Mouse (Mus musculus) layer of hippocampus, postnatal 14 days (tissue): ENCODE measurements around the gene Laptm5. TPM values are rescaled to one million over a fixed set of nuclear protein-coding genes. Genes with fewer than 3 reads are reported as not detected.

Experiments used
- DNase-seq, 2 experiments: peaks; one replicate each; pipeline ENCODE4 v3.0.0; 2021 to 2022; ENCODE audit warnings: low spot score in 2 of 2, mixed read lengths in 1 of 2
- total RNA-seq, 2 experiments: library from RNA; stranded (reverse); gene quantifications; 2 replicates each; pipeline ENCODE4 v1.2.3; 2021

The Laptm5 gene
- total RNA-seq, 2 experiments from 2014 or later = 33.2 to 37.8 TPM

GRCm38 (mm10) chr4:130896372-130896771 is 16.6 kb upstream of the Laptm5 start:
- peak; percentile 45 to 63 for DNase-seq

GRCm38 (mm10) chr4:130899383-130899781 is 13.5 kb upstream of the Laptm5 start:
- no peak for DNase-seq

DNA sequence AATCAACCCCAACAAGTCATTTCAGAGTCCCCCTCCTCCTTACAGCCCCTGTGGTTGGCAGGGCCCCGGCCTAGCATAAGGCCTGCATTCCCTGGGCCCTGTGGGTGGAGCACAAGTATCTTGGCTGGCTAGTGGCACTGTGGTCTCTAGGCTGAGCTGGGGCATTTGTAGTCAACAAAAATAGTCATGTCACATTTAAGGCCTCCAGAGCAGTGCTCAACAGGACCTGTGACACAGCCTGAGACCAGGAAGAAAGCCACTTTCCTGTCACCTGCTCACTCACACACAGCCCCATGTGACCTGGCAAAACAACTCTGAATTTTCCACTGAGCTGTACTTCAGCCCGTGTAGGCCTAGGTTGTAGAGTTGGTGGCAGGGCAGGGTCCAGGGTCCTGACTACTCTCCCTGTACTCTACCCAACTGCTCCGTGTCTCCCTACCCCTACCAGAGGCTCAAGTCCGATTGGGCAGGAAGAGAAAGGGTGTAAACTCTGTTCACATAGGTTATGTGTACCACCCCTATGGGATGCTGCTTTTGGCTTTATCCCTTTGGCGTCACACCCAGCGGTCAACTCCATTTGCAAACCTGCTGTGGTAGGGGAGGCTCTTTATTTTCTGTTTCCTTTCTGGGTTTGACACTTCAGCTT is 13.0 kb upstream of the Laptm5 start:
- no peak for DNase-seq

GRCm38 (mm10) chr4:130900746-130901145 is 12.2 kb upstream of the Laptm5 start:
- no peak for DNase-seq

GRCm38 (mm10) chr4:130902289-130902781 is 10.6 kb upstream of the Laptm5 start:
- no peak for DNase-seq

DNA sequence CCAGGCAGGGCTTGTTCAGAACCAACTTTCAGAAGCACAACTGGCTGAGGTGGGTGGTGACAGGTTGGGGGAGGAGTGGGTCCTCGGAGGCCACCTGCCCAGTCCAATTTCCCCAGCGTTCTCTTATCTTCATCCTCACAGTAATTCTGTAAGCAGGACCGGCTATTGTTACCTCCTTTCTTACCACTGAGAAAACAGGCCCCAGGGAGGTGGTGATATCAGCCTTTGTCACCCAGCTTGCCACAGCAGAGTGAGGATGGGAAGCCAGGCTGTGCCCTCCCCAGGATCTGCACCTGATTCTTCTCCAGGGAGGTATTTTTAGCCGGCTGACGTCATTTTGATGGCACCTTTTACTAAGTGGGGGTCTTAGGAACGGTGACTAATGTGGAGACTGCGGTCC is 7.9 kb upstream of the Laptm5 start:
- no peak for DNase-seq

DNA sequence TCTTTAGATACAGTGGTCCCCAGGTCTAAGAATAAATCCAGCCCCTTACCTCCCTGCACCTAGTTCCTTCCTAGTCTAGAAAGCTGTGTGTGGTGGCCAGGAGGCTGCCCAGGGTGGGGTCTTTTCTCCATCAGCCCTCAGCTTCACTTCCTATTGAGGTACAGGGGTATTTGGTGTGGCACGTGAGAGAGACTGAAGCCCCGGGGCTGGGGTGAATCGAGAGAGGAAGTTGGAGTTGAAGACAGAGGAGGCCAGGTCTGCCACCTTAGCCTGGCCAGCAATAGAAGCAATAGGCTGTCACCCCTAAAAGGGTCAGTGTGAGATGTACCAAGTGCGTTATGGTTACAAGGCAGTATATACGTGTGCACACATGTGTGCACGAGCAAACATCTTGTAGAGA is 7.0 kb upstream of the Laptm5 start:
- no peak for DNase-seq

- DNase-seq = peak; percentile 31 to 60
These were observed 6.6 kb upstream of the Laptm5 start for GRCm38 (mm10) chr4:130906296-130906695.

GRCm38 (mm10) chr4:130907200-130908069 is 5.5 kb upstream of the Laptm5 start:
- no peak for DNase-seq

DNA sequence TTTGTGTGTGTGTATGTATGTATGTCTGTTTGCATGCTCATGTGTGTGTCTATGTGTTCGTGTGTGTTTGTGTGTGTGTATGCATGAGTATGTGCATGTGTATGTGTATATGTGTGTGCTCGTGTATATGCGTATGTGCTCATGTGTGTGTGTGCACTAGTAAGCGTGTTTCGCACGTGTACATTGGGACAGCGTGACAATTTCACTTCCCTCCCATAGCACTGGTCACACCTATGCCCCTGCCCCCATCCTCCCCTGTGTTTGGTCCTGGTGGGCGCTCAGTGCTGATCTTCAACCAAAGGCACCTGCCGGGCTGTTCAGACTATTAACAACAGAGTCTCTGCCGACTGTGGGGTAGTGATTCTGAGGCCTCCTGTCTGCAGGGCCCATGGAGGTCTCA is 4.8 kb upstream of the Laptm5 start:
- DNase-seq = no peak

GRCm38 (mm10) chr4:130909167-130909874 is 3.6 kb upstream of the Laptm5 start:
- DNase-seq = no peak

- no peak for DNase-seq
These were observed 2.3 kb upstream of the Laptm5 start for GRCm38 (mm10) chr4:130910666-130911065.

- DNase-seq = no peak
These were observed 299 bp upstream of the Laptm5 start for GRCm38 (mm10) chr4:130912626-130913025.

DNA sequence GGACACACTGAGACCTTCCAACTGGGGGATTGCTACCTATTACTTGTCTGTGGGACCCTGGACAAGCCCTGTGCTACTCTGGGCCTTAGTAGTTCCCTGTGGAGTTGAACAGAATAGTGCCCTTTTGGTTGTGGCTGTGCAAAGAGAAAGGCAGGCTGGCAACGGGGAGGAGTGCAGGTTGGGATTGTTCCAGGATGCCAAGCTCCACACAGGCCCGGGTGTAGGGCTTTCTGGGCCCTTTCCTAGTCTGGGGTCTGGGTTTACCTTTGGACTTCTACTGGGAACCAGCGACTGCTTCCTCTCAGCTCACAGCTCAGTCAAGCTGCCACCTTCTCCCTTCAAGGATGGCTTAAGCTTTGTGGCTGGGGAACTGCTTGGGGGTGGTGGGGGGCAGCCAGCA is 586 bp downstream of the Laptm5 start:
- DNase-seq = no peak

GRCm38 (mm10) chr4:130914011-130914410 is 1.1 kb downstream of the Laptm5 start:
- no peak for DNase-seq

GRCm38 (mm10) chr4:130914527-130914926 is 1.6 kb downstream of the Laptm5 start:
- no peak for DNase-seq

GRCm38 (mm10) chr4:130915006-130915667 is 2.2 kb downstream of the Laptm5 start:
- DNase-seq = no peak

DNA sequence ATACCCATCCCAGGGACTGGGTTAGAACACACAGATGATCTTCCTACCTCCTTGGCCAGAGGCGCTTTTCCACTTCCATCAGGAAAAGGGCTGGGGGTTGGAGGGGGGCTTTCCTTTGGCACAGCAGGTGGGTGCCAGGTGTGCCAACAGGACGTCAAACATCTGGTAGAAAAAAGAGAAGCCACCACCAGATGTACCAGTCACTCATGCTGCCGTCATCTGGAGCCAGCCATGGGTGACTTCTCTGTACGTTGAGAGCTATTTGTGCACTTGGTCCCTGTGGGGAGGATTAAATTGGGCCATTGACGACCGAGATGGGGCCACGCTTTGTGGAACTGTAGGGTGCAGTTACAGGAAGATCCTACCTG is 2.7 kb downstream of the Laptm5 start:
- no peak for DNase-seq

DNA sequence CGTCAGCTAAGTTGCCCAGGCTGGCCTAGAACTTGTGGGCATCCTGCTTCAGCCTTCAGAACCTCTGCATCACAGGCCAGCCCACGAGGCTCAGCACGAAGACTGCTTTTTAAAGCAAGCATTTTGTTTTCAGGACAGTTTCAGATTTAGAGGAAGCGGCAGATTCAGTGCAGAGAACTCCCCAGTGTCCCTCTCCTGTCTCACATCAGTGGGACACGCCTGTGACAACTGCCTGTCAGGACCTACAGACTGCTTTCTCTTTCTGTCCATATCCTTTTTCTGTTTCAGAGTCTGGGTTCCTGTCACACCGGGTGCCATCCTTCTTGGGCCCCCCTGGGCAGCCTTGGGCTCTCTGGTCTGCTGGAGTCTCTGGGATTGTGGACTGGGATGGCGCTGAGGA is 3.7 kb downstream of the Laptm5 start:
- DNase-seq = no peak

DNA sequence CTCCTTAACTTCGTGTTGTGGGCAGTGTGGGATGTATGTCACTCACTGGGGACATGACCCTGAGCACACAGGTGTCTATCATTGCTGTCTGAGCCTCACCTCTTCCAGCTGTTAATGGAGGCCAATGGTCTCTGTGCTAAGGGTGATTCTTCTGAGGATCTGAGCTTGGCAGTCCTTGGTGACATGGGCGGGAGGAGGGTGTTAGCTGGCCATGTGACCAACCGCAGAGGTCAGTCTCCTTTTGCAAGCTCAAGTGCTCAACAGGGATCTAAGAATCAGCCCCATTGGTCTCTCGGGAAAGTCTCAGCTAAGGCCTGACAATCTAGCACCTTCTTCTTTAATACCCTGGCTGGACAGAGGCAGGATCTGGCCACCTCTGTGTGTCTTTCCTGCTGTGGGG is 4.6 kb downstream of the Laptm5 start:
- DNase-seq = no peak
